Mouse (Mus musculus): ENCODE results near the gene Fam20a.

DNA sequence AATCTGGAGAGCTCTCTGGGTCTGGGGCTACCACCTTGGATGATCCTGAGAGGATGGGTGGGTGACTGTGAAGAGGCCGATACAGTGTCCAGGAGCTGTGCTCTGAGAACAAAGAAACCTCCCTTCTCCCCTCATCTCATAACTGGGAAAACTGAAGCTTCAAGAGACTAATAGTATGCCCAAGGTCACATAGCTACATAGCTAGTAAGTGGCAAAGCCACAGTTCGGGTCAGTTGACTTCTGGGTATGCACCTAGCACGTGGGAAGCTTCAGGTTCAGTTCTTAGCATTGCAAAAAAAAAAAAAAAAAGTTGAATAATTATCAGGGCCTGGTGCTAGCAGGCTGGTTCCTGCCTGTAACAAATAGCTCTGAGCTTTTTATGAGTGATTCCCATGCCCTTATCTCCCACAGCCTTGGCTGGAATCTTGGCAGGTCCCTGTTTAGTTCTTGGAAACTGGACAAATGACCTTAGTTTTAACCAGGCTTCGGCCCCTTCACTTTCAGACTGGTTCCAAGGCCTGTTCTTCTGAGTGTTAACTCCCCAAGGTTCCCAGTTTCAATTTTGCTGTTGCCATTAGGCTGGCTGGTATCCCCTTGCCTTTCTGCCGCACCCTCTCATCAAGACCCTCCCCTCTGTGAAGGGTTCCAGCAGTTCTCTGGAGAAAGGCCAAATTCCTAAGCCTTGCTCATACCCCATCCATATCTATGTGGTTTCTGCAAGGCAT, 80.4 kb downstream of the Fam20a start:
- TF ChIP-seq POLR2A (IDR thresholded peaks at IDR 0.05; ENCODE audit: insufficient read depth, low read depth, low read length) (no peak), CTCF (IDR thresholded peaks at IDR 0.05) (no peak)
